Comparison of ENCODE assay signal across 29 mouse cellular contexts in the genomic region with DNA sequence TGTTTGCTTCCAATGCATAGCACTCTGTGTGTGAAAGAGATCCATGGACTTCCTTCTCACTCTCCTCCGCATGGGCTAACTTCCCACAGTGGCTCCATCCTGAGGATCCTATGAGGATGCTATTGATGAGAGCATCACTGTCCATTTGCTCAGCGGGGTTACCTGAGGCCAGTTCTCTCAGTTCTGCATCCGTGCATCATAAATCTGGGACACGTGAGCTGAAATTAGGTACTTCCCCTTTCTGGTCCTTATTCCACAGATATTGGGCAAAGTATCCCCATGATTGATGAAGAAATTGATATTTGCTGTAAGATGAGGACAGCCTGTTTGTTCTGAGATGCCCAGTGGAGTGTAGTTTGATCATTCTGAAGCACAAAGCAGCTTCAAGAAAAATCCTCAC.
DNase-seq lines count a peak whose midpoint lies in the region; ATAC-seq and TF ChIP-seq lines count a peak whose summit lies in the region.
"Had no signal": no experiment of that assay in that cellular context is flagged by ENCODE, and none has a peak within 500 bp of the region (broad histone marks: within the 10 kb centered on the region; RNA-seq: fewer than 3 reads in every experiment).

No protein-coding gene starts in this region.

- H3K4me1 ChIP-seq in kidney, embryonic 14.5 days (ENCODE audit: control insufficient read depth, insufficient read depth, low read length) = peaks cover 50% of the 10 kb centered on the region
- H3K4me1 ChIP-seq in lung, embryonic 14.5 days (ENCODE audit: insufficient read depth) = peaks cover 24% of the 10 kb centered on the region
- H3K4me1 ChIP-seq in stomach, postnatal 0 days (replicated peaks; ENCODE audit: control insufficient read depth, insufficient read depth) = peaks cover 12% of the 10 kb centered on the region
- H3K4me1 ChIP-seq: liver, embryonic 13.5 days had no signal

- DNase-seq in gastrocnemius, adult 2 months = no peak
- DNase-seq in gastrocnemius, postnatal 4 days (ENCODE audit: low spot score in 2 of 2) = no peak
- no peak for DNase-seq in kidney, postnatal 4 days
- DNase-seq in lung, embryonic 14.5 days = no peak
- no peak for DNase-seq in lung, postnatal 4 days
- no peak for DNase-seq in stomach, postnatal 0 days (ENCODE audit: low spot score)
- DNase-seq: adrenal gland, postnatal 10 days; cerebellum, adult 11-12 months; cerebellum, postnatal 10 days; gastrocnemius, postnatal 14 days; heart, postnatal 4 days; kidney, adult 9 months; layer of hippocampus, adult 9-11 months; liver, embryonic 13.5 days; lung, adult 18-20 months; lung, postnatal 10 days; spleen, adult 18-20 months; thymus, adult 2 months; thymus, postnatal 36 days had no signal

- TF ChIP-seq CTCF in gastrocnemius, adult 2 months (IDR thresholded peaks at IDR 0.05) = no peak
- no peak for TF ChIP-seq CTCF in lung, embryonic 14.5 days (IDR thresholded peaks at IDR 0.05; ENCODE audit: low read depth)
- TF ChIP-seq CTCF in stomach, postnatal 0 days (IDR thresholded peaks at IDR 0.05; ENCODE audit: low read depth) = no peak

- intact Hi-C loops in gastrocnemius, adult 2 months (cut with DNase I) = no loop called here

- H3K4me3 ChIP-seq in gastrocnemius, adult 2 months = no peak overlapping the region
- no peak overlapping the region for H3K4me3 ChIP-seq in kidney, embryonic 14.5 days (ENCODE audit: low read length)
- no peak overlapping the region for H3K4me3 ChIP-seq in lung, embryonic 14.5 days (ENCODE audit: low read depth, low read length)
- H3K4me3 ChIP-seq in stomach, postnatal 0 days (ENCODE audit: low read depth, low read length) = no peak overlapping the region
- H3K4me3 ChIP-seq: forebrain, embryonic 13.5 days; heart, embryonic 15.5 days; hindbrain, embryonic 15.5 days; limb, embryonic 13.5 days; liver, embryonic 13.5 days had no signal

- no peaks in the 10 kb centered on the region for H3K9me3 ChIP-seq in kidney, embryonic 14.5 days (ENCODE audit: control insufficient read depth, low read length)
- no peaks in the 10 kb centered on the region for H3K9me3 ChIP-seq in lung, embryonic 14.5 days (ENCODE audit: low read depth, low read length)
- no peaks in the 10 kb centered on the region for H3K9me3 ChIP-seq in stomach, postnatal 0 days (ENCODE audit: control insufficient read depth, low read length)
- H3K9me3 ChIP-seq: forebrain, embryonic 13.5 days; heart, embryonic 15.5 days; hindbrain, embryonic 15.5 days; limb, embryonic 13.5 days; liver, embryonic 13.5 days had no signal

- TF ChIP-seq EP300 in stomach, postnatal 0 days (optimal IDR thresholded peaks at IDR 0.05) = no peak

- no peaks in the 10 kb centered on the region for H3K27me3 ChIP-seq in kidney, embryonic 14.5 days (ENCODE audit: control insufficient read depth, insufficient read depth, low read length)
- H3K27me3 ChIP-seq in lung, embryonic 14.5 days (ENCODE audit: insufficient read depth, low read length) = no peaks in the 10 kb centered on the region
- H3K27me3 ChIP-seq in stomach, postnatal 0 days (ENCODE audit: control insufficient read depth, insufficient read depth, low read length) = no peaks in the 10 kb centered on the region
- H3K27me3 ChIP-seq: forebrain, embryonic 13.5 days; heart, embryonic 15.5 days; hindbrain, embryonic 15.5 days; limb, embryonic 13.5 days; liver, embryonic 13.5 days; Patski had no signal

- no peak for ATAC-seq in kidney, embryonic 14.5 days (ENCODE audit: low FRiP score, low TSS enrichment)
- no peak for ATAC-seq in lung, embryonic 14.5 days (ENCODE audit: insufficient read depth)
- ATAC-seq in stomach, postnatal 0 days (ENCODE audit: low FRiP score, low TSS enrichment) = no peak
- no peak for ATAC-seq in CD4-positive, CD25-positive, alpha-beta regulatory T cell, adult 4 months
- ATAC-seq: forebrain, embryonic 13.5 days; inflammation-experienced regulatory T-cells, adult 6 months; midbrain, embryonic 16.5 days; Patski had no signal

- 70% methylated on average over 4 of the region's 4 CpGs for WGBS in kidney, embryonic 14.5 days
- WGBS in lung, embryonic 14.5 days = 78% methylated on average over 4 of the region's 4 CpGs
- WGBS in stomach, postnatal 0 days = 92% methylated on average over 4 of the region's 4 CpGs

- no peaks in the 10 kb centered on the region; the same call in 1 of the 2 replicates for H3K36me3 ChIP-seq in kidney, embryonic 14.5 days (ENCODE audit: control insufficient read depth, insufficient read depth, low read length)
- peaks cover 2% of the 10 kb centered on the region for H3K36me3 ChIP-seq in lung, embryonic 14.5 days (ENCODE audit: insufficient read depth)
- H3K36me3 ChIP-seq in stomach, postnatal 0 days (ENCODE audit: control insufficient read depth, insufficient read depth, low read length) = no peaks in the 10 kb centered on the region
- H3K36me3 ChIP-seq: heart, embryonic 15.5 days; hindbrain, embryonic 15.5 days; liver, embryonic 13.5 days had no signal

- no peak overlapping the region for H3K9ac ChIP-seq in kidney, embryonic 14.5 days (ENCODE audit: low read depth, low read length)
- H3K9ac ChIP-seq in lung, embryonic 14.5 days = no peak overlapping the region
- H3K9ac ChIP-seq in stomach, postnatal 0 days (ENCODE audit: low read length) = no peak overlapping the region
- H3K9ac ChIP-seq: forebrain, embryonic 13.5 days; heart, embryonic 15.5 days; hindbrain, embryonic 15.5 days; limb, embryonic 13.5 days; liver, embryonic 13.5 days had no signal

- no peak overlapping the region for H3K4me2 ChIP-seq in kidney, embryonic 14.5 days (replicated peaks; ENCODE audit: low read depth, low read length)
- no peak overlapping the region for H3K4me2 ChIP-seq in lung, embryonic 14.5 days
- H3K4me2 ChIP-seq in stomach, postnatal 0 days (replicated peaks; ENCODE audit: low read depth) = no peak overlapping the region
- H3K4me2 ChIP-seq: forebrain, embryonic 13.5 days; hindbrain, embryonic 15.5 days; limb, embryonic 13.5 days; liver, embryonic 13.5 days; midbrain, embryonic 11.5 days had no signal

- H3K27ac ChIP-seq in gastrocnemius, adult 2 months = peak overlapping the region; percentile 81; the same call in 1 of the 2 replicates
- peak overlapping the region; percentile 15; the same call in 1 of the 2 replicates for H3K27ac ChIP-seq in kidney, embryonic 14.5 days (ENCODE audit: low read depth, low read length)
- peak overlapping the region; percentile 24; the same call in 1 of the 2 replicates for H3K27ac ChIP-seq in lung, embryonic 14.5 days (ENCODE audit: low read depth)
- H3K27ac ChIP-seq in stomach, postnatal 0 days (replicated peaks) = 0 out of 2 replicates have a peak overlapping the region, but pooled peaks have one; percentile 13
- H3K27ac ChIP-seq: forebrain, embryonic 13.5 days; hindbrain, embryonic 15.5 days; limb, embryonic 13.5 days; liver, embryonic 13.5 days had no signal

Comparison
In these comparisons a context has a peak if more than half of its experiments do, and no peak if none do; other contexts are left out.
1. H3K27ac ChIP-seq: peak in every context shown above with its lines; median percentile 81 in gastrocnemius, adult 2 months; 24 in lung, embryonic 14.5 days; 15 in kidney, embryonic 14.5 days; 13 in stomach, postnatal 0 days.